Mouse (Mus musculus): ENCODE results near the gene Tpp1.

Gene Tpp1

GRCm38 (mm10) chr7:105751491-105752433 lies at the start of gene Tpp1:
TSS of gene Tpp1 (minus strand) at chr7:105752235.
- peak; percentile 93 for DNase-seq

GRCm38 (mm10) chr7:105796972-105797371 lies 44.9 kb upstream of the Tpp1 start:
- DNase-seq: no peak

GRCm38 (mm10) chr7:105795759-105796366 lies 43.8 kb upstream of the Tpp1 start:
- no peak for DNase-seq

GRCm38 (mm10) chr7:105793701-105794100 lies 41.7 kb upstream of the Tpp1 start:
- no peak for DNase-seq

- DNase-seq: no peak
Observed at GRCm38 (mm10) chr7:105791147-105791546, 39.1 kb upstream of the Tpp1 start.

GRCm38 (mm10) chr7:105787285-105788140 lies 35.5 kb upstream of the Tpp1 start, which contains the start of gene Dchs1:
TSS of gene Dchs1 (minus strand) at chr7:105787654.
- peak; percentile 38 for DNase-seq

GRCm38 (mm10) chr7:105786506-105787284 lies 34.7 kb upstream of the Tpp1 start:
- DNase-seq: no peak

- no peak for DNase-seq
Observed at GRCm38 (mm10) chr7:105784556-105784955, 32.5 kb upstream of the Tpp1 start.

- no peak for DNase-seq
Observed at GRCm38 (mm10) chr7:105783861-105784260, 31.8 kb upstream of the Tpp1 start.

GRCm38 (mm10) chr7:105778553-105779265 lies 26.7 kb upstream of the Tpp1 start:
- peak; percentile 66 for DNase-seq

GRCm38 (mm10) chr7:105777797-105778552 lies 25.9 kb upstream of the Tpp1 start:
- DNase-seq: peak; percentile 20

- DNase-seq: no peak
Observed at GRCm38 (mm10) chr7:105777316-105777715, 25.3 kb upstream of the Tpp1 start.

GRCm38 (mm10) chr7:105776026-105776425 lies 24.0 kb upstream of the Tpp1 start:
- DNase-seq: no peak

GRCm38 (mm10) chr7:105774661-105775060 lies 22.6 kb upstream of the Tpp1 start:
- DNase-seq: no peak

- DNase-seq: no peak
Observed at GRCm38 (mm10) chr7:105773041-105773440, 21.0 kb upstream of the Tpp1 start.

- no peak for DNase-seq
Observed at GRCm38 (mm10) chr7:105772331-105772730, 20.3 kb upstream of the Tpp1 start.

GRCm38 (mm10) chr7:105769959-105770358 lies 17.9 kb upstream of the Tpp1 start:
- no peak for DNase-seq

- no peak for DNase-seq
Observed at GRCm38 (mm10) chr7:105767729-105768165, 15.7 kb upstream of the Tpp1 start.

GRCm38 (mm10) chr7:105764331-105764730 lies 12.3 kb upstream of the Tpp1 start:
- no peak for DNase-seq

- DNase-seq: no peak
Observed at GRCm38 (mm10) chr7:105762517-105763270, 10.7 kb upstream of the Tpp1 start.

Measured in thymus, postnatal 14 days (tissue).